8 mouse cellular contexts compared by ENCODE assay signal in the genomic region with DNA sequence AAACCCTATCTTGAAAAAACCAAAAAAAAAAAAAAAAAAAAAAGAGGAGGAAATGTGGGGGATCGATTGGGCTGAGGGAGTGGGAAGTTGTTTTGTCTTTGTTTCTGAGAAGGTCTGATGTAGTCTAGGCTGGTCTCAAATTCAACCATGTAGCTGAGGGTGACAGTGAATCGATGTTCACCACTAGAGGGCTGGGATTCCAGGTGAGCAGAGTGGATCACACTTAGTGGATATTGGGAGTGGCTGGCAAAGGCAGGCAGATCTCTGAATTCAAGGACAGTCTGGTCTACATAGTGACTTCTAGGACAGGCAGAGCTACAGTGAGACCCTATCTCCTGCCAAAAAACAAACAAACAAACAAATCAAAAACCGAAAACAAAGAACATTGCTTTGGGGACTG. TPM values are rescaled to one million over a fixed set of nuclear protein-coding genes. Genes with fewer than 3 reads are reported as not detected.
DNase-seq lines count a peak whose midpoint lies in the region; ATAC-seq and TF ChIP-seq lines count a peak whose summit lies in the region.

No protein-coding gene starts in this region.

- H3K9ac ChIP-seq in hindbrain, postnatal 0 days (replicated peaks; ENCODE audit: low read length) = no peak overlapping the region
- no peak overlapping the region for H3K9ac ChIP-seq in lung, postnatal 0 days (replicated peaks; ENCODE audit: low read depth)

- no peaks in the 10 kb centered on the region for H3K36me3 ChIP-seq in kidney, adult 2 months (ENCODE audit: control insufficient read depth, insufficient read depth, low read length)
- H3K36me3 ChIP-seq in hindbrain, postnatal 0 days (ENCODE audit: insufficient read depth, low read length) = no peaks in the 10 kb centered on the region
- no peaks in the 10 kb centered on the region for H3K36me3 ChIP-seq in lung, postnatal 0 days (ENCODE audit: insufficient read depth, low read length)

- no peak for TF ChIP-seq EP300 in lung, postnatal 0 days (IDR thresholded peaks at IDR 0.05)

- no peak overlapping the region for H3K27ac ChIP-seq in kidney, adult 2 months (ENCODE audit: insufficient read depth, low read depth, low read length)
- H3K27ac ChIP-seq in hindbrain, postnatal 0 days = no peak overlapping the region
- no peak overlapping the region for H3K27ac ChIP-seq in lung, postnatal 0 days (ENCODE audit: low read length)

- 36% methylated on average over 3 of the region's 3 CpGs for WGBS in kidney, adult 2 months
- WGBS in hindbrain, postnatal 0 days = 43% methylated on average over 3 of the region's 3 CpGs
- WGBS in lung, postnatal 0 days = 31% methylated on average over 3 of the region's 3 CpGs

- TF ChIP-seq CTCF in kidney, adult 2 months (conservative IDR thresholded peaks at IDR 0.05; ENCODE audit: insufficient read depth, insufficient read length, low read depth, low read length) = peak; percentile 79
- TF ChIP-seq CTCF in hindbrain, postnatal 0 days (IDR thresholded peaks at IDR 0.05; ENCODE audit: low read depth) = peak; percentile 76
- TF ChIP-seq CTCF in lung, postnatal 0 days (IDR thresholded peaks at IDR 0.05) = peak; percentile 80

- no peak for ATAC-seq in CD4-positive, CD25-positive, alpha-beta regulatory T cell, adult 4 months
- ATAC-seq in hindbrain, postnatal 0 days = no peak
- ATAC-seq in lung, postnatal 0 days = peak; percentile 45; the same call in 1 of the 2 replicates

- no peak for TF ChIP-seq POLR2A in kidney, adult 2 months (IDR thresholded peaks at IDR 0.05; ENCODE audit: low read depth, low read length)

- H3K27me3 ChIP-seq in kidney, adult 2 months (replicated peaks; ENCODE audit: control insufficient read depth, insufficient read depth, low read length) = no peaks in the 10 kb centered on the region
- H3K27me3 ChIP-seq in hindbrain, postnatal 0 days (ENCODE audit: insufficient read depth, low read length) = no peaks in the 10 kb centered on the region
- no peaks in the 10 kb centered on the region for H3K27me3 ChIP-seq in lung, postnatal 0 days (replicated peaks; ENCODE audit: insufficient read depth, low read length)

- H3K4me2 ChIP-seq in hindbrain, postnatal 0 days (ENCODE audit: low read depth, low read length) = no peak overlapping the region
- no peak overlapping the region for H3K4me2 ChIP-seq in lung, postnatal 0 days (replicated peaks; ENCODE audit: low read depth, low read length)

- H3K4me1 ChIP-seq in kidney, adult 2 months (ENCODE audit: control insufficient read depth, insufficient read depth, low read length) = no peaks in the 10 kb centered on the region
- no peaks in the 10 kb centered on the region for H3K4me1 ChIP-seq in hindbrain, postnatal 0 days (ENCODE audit: insufficient read depth, low read length)
- H3K4me1 ChIP-seq in lung, postnatal 0 days (ENCODE audit: insufficient read depth, low read depth, low read length) = no peaks in the 10 kb centered on the region

- H3K9me3 ChIP-seq in hindbrain, postnatal 0 days (ENCODE audit: low read length) = no peaks in the 10 kb centered on the region
- H3K9me3 ChIP-seq in lung, postnatal 0 days (ENCODE audit: low read length) = no peaks in the 10 kb centered on the region

- DNase-seq in CD4-positive, CD25-positive, alpha-beta regulatory T cell, adult 2 months (ENCODE audit: low read depth, low spot score) = peak; percentile 55
- peak; percentile 66 for DNase-seq in kidney, adult 2 months
- DNase-seq in kidney, adult 11 months = no peak
- DNase-seq in hindbrain, postnatal 0 days (ENCODE audit: low spot score) = peak; percentile 40
- peak; percentile 58 for DNase-seq in lung, postnatal 0 days (ENCODE audit: low spot score)
- no peak for DNase-seq in right cerebral cortex, postnatal 4 days
- no peak for DNase-seq in c-Kit-positive CD71-positive TER-119-positive erythroid progenitor cells, embryonic 14.5 days (ENCODE audit: low spot score)

- H3K4me3 ChIP-seq in kidney, adult 2 months (ENCODE audit: insufficient read depth, low read depth, low read length) = no peak overlapping the region
- H3K4me3 ChIP-seq in hindbrain, postnatal 0 days (ENCODE audit: low read length) = no peak overlapping the region
- no peak overlapping the region for H3K4me3 ChIP-seq in lung, postnatal 0 days (ENCODE audit: low read depth, low read length)

RNA-seq across cellular contexts. Expression of a gene that starts 16.7 kb away (rescaled TPM):
- 10 to 100 TPM; 44.9 to 62.3 TPM for polyA plus RNA-seq in CD4-positive, CD25-positive, alpha-beta regulatory T cell, adult 4 months (2017; shearing (Covaris generic))
- 32.2 and 33.2 TPM in 2 replicates for polyA plus RNA-seq in kidney, adult 2 months (2012; rRNA removed)
- 35.3 and 42.7 TPM in 2 replicates for total RNA-seq in hindbrain, postnatal 0 days (2014; rRNA removed)
- 60.1 and 65.0 TPM in 2 replicates for polyA plus RNA-seq in hindbrain, postnatal 0 days (2015; fragmentation: Nextera tagmentation; extraction: Ambion mirVana)
- 34.3 and 43.6 TPM in 2 replicates for polyA plus RNA-seq in lung, postnatal 0 days (2015; fragmentation: Nextera tagmentation; extraction: Ambion mirVana)

RNA-seq across cellular contexts. Expression of a gene that starts 17.0 kb away (rescaled TPM):
- 100 to 1,000 TPM; 408 to 507 TPM for polyA plus RNA-seq in CD4-positive, CD25-positive, alpha-beta regulatory T cell, adult 4 months (2017; shearing (Covaris generic))
- 793 and 827 TPM in 2 replicates for polyA plus RNA-seq in kidney, adult 2 months (2012; rRNA removed)
- 1,283 and 1,409 TPM in 2 replicates for total RNA-seq in hindbrain, postnatal 0 days (2014; rRNA removed)
- 1,550 and 1,625 TPM in 2 replicates for polyA plus RNA-seq in hindbrain, postnatal 0 days (2015; fragmentation: Nextera tagmentation; extraction: Ambion mirVana)
- polyA plus RNA-seq in lung, postnatal 0 days (2015; fragmentation: Nextera tagmentation; extraction: Ambion mirVana) = 273 and 293 TPM in 2 replicates

RNA-seq across cellular contexts. Expression of a gene that starts 27.7 kb away (rescaled TPM):
- polyA plus RNA-seq in CD4-positive, CD25-positive, alpha-beta regulatory T cell, adult 4 months (2017; shearing (Covaris generic)) = 10 to 100 TPM; 14.8 to 21.9 TPM
- 57.6 and 66.6 TPM in 2 replicates for polyA plus RNA-seq in kidney, adult 2 months (2012; rRNA removed)
- 71.5 and 84.9 TPM in 2 replicates for total RNA-seq in hindbrain, postnatal 0 days (2014; rRNA removed)
- polyA plus RNA-seq in hindbrain, postnatal 0 days (2015; fragmentation: Nextera tagmentation; extraction: Ambion mirVana) = 114 and 121 TPM in 2 replicates
- 123 and 134 TPM in 2 replicates for polyA plus RNA-seq in lung, postnatal 0 days (2015; fragmentation: Nextera tagmentation; extraction: Ambion mirVana)

RNA-seq across cellular contexts. Expression of a gene that starts 41.7 kb away (rescaled TPM):
- polyA plus RNA-seq in CD4-positive, CD25-positive, alpha-beta regulatory T cell, adult 4 months (2017; shearing (Covaris generic)) = 1 to 10 TPM; 1.2 TPM
- 21.8 and 23.3 TPM in 2 replicates for polyA plus RNA-seq in kidney, adult 2 months (2012; rRNA removed)
- total RNA-seq in hindbrain, postnatal 0 days (2014; rRNA removed) = 2.6 and 4.7 TPM in 2 replicates
- 0.40 and 0.49 TPM in 2 replicates for polyA plus RNA-seq in hindbrain, postnatal 0 days (2015; fragmentation: Nextera tagmentation; extraction: Ambion mirVana)
- 1.3 and 1.4 TPM in 2 replicates for polyA plus RNA-seq in lung, postnatal 0 days (2015; fragmentation: Nextera tagmentation; extraction: Ambion mirVana)

RNA-seq across cellular contexts. Expression of a gene that starts 58.3 kb away (rescaled TPM):
- 100 to 1,000 TPM; 277 to 291 TPM for polyA plus RNA-seq in CD4-positive, CD25-positive, alpha-beta regulatory T cell, adult 4 months (2017; shearing (Covaris generic))
- 704 and 720 TPM in 2 replicates for polyA plus RNA-seq in kidney, adult 2 months (2012; rRNA removed)
- 124 and 186 TPM in 2 replicates for total RNA-seq in hindbrain, postnatal 0 days (2014; rRNA removed)
- 436 and 442 TPM in 2 replicates for polyA plus RNA-seq in hindbrain, postnatal 0 days (2015; fragmentation: Nextera tagmentation; extraction: Ambion mirVana)
- 258 and 286 TPM in 2 replicates for polyA plus RNA-seq in lung, postnatal 0 days (2015; fragmentation: Nextera tagmentation; extraction: Ambion mirVana)

Comparison
In these comparisons a context has a peak if more than half of its experiments do, and no peak if none do; other contexts are left out.
1. DNase-seq: peak in CD4-positive, CD25-positive, alpha-beta regulatory T cell, adult 2 months (single experiment), kidney, adult 2 months (single experiment), hindbrain, postnatal 0 days (single experiment) and lung, postnatal 0 days (single experiment); none in kidney, adult 11 months (single experiment), right cerebral cortex, postnatal 4 days (single experiment) and c-Kit-positive CD71-positive TER-119-positive erythroid progenitor cells, embryonic 14.5 days (single experiment).
2. Peak in every context shown above with its lines, with median percentiles within 50 percentile points of each other: CTCF ChIP-seq.